Mouse (Mus musculus) brain, embryonic 14.5 days (tissue): Measurements from ENCODE around the gene Thbd.

Experiments used
- CTCF ChIP-seq: fragments of 200-500 bp; IDR thresholded peaks from 2 replicates; pipeline ENCODE4 v1.5.1; 2012; ENCODE audit warnings: inconsistent platforms, mild to moderate bottlenecking, moderate library complexity, borderline replicate concordance; ENCODE audit not compliant: insufficient read depth, insufficient read length; ENCODE audit errors: extremely low read depth
- POLR2A ChIP-seq: fragments of 200-500 bp; IDR thresholded peaks from 2 replicates; pipeline ENCODE4 v1.6.1; 2012; ENCODE audit warnings: mild to moderate bottlenecking, inconsistent platforms, borderline replicate concordance; ENCODE audit not compliant: poor library complexity, insufficient read depth, insufficient read length, severe bottlenecking; ENCODE audit errors: extremely low read depth

DNA sequence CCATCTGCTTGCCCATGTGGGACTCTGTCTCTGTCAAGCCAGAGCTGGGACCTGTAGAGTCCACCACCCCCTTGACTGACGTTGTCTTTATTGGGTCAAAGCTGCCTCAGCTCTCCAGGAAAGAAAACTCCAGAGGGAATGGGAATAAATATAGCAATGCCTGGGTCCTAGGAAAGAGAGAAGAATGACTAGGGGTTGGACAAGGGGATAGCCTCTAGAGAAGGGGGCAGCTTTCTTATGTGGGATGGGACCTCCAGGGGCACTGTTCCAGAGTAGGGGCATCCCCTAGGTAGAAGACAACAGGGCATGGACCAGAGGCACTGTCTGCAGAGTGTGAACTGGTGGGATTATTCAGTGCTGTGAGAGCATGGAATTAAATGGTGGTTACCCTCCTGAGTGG is 1.8 kb upstream of the Thbd start:
- no peak for TF ChIP-seq CTCF
- no peak for TF ChIP-seq POLR2A
